Mouse (Mus musculus): Measurements from ENCODE around the gene Carmil3. TPM values are rescaled to one million over a fixed set of nuclear protein-coding genes. Genes with fewer than 3 reads are reported as not detected.
A peak's percentile ranks its signal among the peaks of the same experiment; 100 is the strongest.

Carmil3 gene
- polyA plus RNA-seq, 1 experiment from 2014 or later = 21.9 TPM

GRCm38 (mm10) chr14:55484430-55485085 lies 5.9 kb upstream of the Carmil3 start:
- H3K4me2 ChIP-seq (ENCODE audit: low read length) = peak overlapping the region; percentile 2; the same call in 1 of the 2 replicates
- ATAC-seq = peak; percentile 91
- H3K4me1 ChIP-seq (ENCODE audit: control insufficient read depth, insufficient read depth, low read length) = peaks cover 9% of the 10 kb centered on the region; the same call in 1 of the 2 replicates
- H3K27me3 ChIP-seq (replicated peaks; ENCODE audit: control insufficient read depth, insufficient read depth, low read length) = no peaks in the 10 kb centered on the region
- 28% methylated on average over 5 of the region's 5 CpGs for WGBS
- peak overlapping the region; percentile 81 for H3K27ac ChIP-seq (ENCODE audit: low read depth, low read length)
- DNase-seq (ENCODE audit: low spot score) = peak; percentile 91
- H3K36me3 ChIP-seq (ENCODE audit: control insufficient read depth, insufficient read depth, low read length) = no peaks in the 10 kb centered on the region
- no peak overlapping the region for H3K4me3 ChIP-seq (ENCODE audit: low read depth, low read length)
- no peaks in the 10 kb centered on the region for H3K9me3 ChIP-seq (replicated peaks; ENCODE audit: control insufficient read depth, low read length)
- no peak overlapping the region for H3K9ac ChIP-seq (ENCODE audit: low read length)

GRCm38 (mm10) chr14:55486836-55487235 lies 3.6 kb upstream of the Carmil3 start:
- no peak for ATAC-seq
- peaks cover 15% of the 10 kb centered on the region for H3K4me1 ChIP-seq (ENCODE audit: control insufficient read depth, insufficient read depth, low read length)
- no peaks in the 10 kb centered on the region for H3K9me3 ChIP-seq (replicated peaks; ENCODE audit: control insufficient read depth, low read length)
- no peak for DNase-seq (ENCODE audit: low spot score)
- no peaks in the 10 kb centered on the region for H3K27me3 ChIP-seq (replicated peaks; ENCODE audit: control insufficient read depth, insufficient read depth, low read length)
- no peak overlapping the region for H3K27ac ChIP-seq (ENCODE audit: low read depth, low read length)
- no peak overlapping the region for H3K4me2 ChIP-seq (ENCODE audit: low read length)
- H3K36me3 ChIP-seq (ENCODE audit: control insufficient read depth, insufficient read depth, low read length) = no peaks in the 10 kb centered on the region
- no peak overlapping the region for H3K9ac ChIP-seq (ENCODE audit: low read length)
- no peak overlapping the region for H3K4me3 ChIP-seq (ENCODE audit: low read depth, low read length)
- 88% methylated on average over 8 of the region's 8 CpGs for WGBS

GRCm38 (mm10) chr14:55491291-55491833 lies 911 bp downstream of the Carmil3 start:
- ATAC-seq (peak; percentile 70), DNase-seq (ENCODE audit: low spot score) (peak; percentile 68)
- peak overlapping the region; percentile 95 for H3K9ac ChIP-seq (ENCODE audit: low read length)
- H3K4me3 ChIP-seq (ENCODE audit: low read depth, low read length) = peak overlapping the region; percentile 78
- WGBS = under 1% methylated on average over 30 of the region's 30 CpGs
- no peaks in the 10 kb centered on the region for H3K9me3 ChIP-seq (replicated peaks; ENCODE audit: control insufficient read depth, low read length)
- peaks cover 28% of the 10 kb centered on the region for H3K36me3 ChIP-seq (ENCODE audit: control insufficient read depth, insufficient read depth, low read length)
- peak overlapping the region; percentile 95 for H3K27ac ChIP-seq (ENCODE audit: low read depth, low read length)
- no peaks in the 10 kb centered on the region for H3K27me3 ChIP-seq (replicated peaks; ENCODE audit: control insufficient read depth, insufficient read depth, low read length)
- H3K4me2 ChIP-seq (ENCODE audit: low read length) = peak overlapping the region; percentile 82
- H3K4me1 ChIP-seq (ENCODE audit: control insufficient read depth, insufficient read depth, low read length) = peaks cover 6% of the 10 kb centered on the region

GRCm38 (mm10) chr14:55492103-55492502 lies 1.7 kb downstream of the Carmil3 start:
- peak overlapping the region; percentile 78 for H3K4me3 ChIP-seq (ENCODE audit: low read depth, low read length)
- 46% methylated on average over 3 of the region's 3 CpGs for WGBS
- peak overlapping the region; percentile 82 for H3K4me2 ChIP-seq (ENCODE audit: low read length)
- DNase-seq (ENCODE audit: low spot score) = peak; percentile 77
- H3K27ac ChIP-seq (ENCODE audit: low read depth, low read length) = peak overlapping the region; percentile 95; the same call in 1 of the 2 replicates
- H3K36me3 ChIP-seq (ENCODE audit: control insufficient read depth, insufficient read depth, low read length) = peaks cover 35% of the 10 kb centered on the region
- H3K4me1 ChIP-seq (ENCODE audit: control insufficient read depth, insufficient read depth, low read length) = peaks cover 6% of the 10 kb centered on the region
- H3K9ac ChIP-seq (ENCODE audit: low read length) = peak overlapping the region; percentile 95
- no peaks in the 10 kb centered on the region for H3K9me3 ChIP-seq (replicated peaks; ENCODE audit: control insufficient read depth, low read length)
- no peaks in the 10 kb centered on the region for H3K27me3 ChIP-seq (replicated peaks; ENCODE audit: control insufficient read depth, insufficient read depth, low read length)
- ATAC-seq = peak; percentile 30; the same call in 1 of the 2 replicates

- ATAC-seq (no peak), DNase-seq (ENCODE audit: low spot score) (no peak)
- WGBS = 73% methylated on average over 20 of the region's 20 CpGs
- H3K36me3 ChIP-seq (ENCODE audit: control insufficient read depth, insufficient read depth, low read length) = peaks cover 66% of the 10 kb centered on the region
- H3K4me2 ChIP-seq (ENCODE audit: low read length) = no peak overlapping the region
- no peak overlapping the region for H3K9ac ChIP-seq (ENCODE audit: low read length)
- no peaks in the 10 kb centered on the region for H3K9me3 ChIP-seq (replicated peaks; ENCODE audit: control insufficient read depth, low read length)
- no peak overlapping the region for H3K4me3 ChIP-seq (ENCODE audit: low read depth, low read length)
- H3K27ac ChIP-seq (ENCODE audit: low read depth, low read length) = no peak overlapping the region
- H3K27me3 ChIP-seq (replicated peaks; ENCODE audit: control insufficient read depth, insufficient read depth, low read length) = no peaks in the 10 kb centered on the region
- peaks cover 3% of the 10 kb centered on the region; the same call in 1 of the 2 replicates for H3K4me1 ChIP-seq (ENCODE audit: control insufficient read depth, insufficient read depth, low read length)
Measured at GRCm38 (mm10) chr14:55495509-55496240, 5.2 kb downstream of the Carmil3 start.

GRCm38 (mm10) chr14:55496761-55497448 lies 6.5 kb downstream of the Carmil3 start:
- H3K4me1 ChIP-seq (ENCODE audit: control insufficient read depth, insufficient read depth, low read length) = no peaks in the 10 kb centered on the region
- H3K36me3 ChIP-seq (ENCODE audit: control insufficient read depth, insufficient read depth, low read length) = peaks cover 78% of the 10 kb centered on the region
- no peak overlapping the region for H3K27ac ChIP-seq (ENCODE audit: low read depth, low read length)
- H3K4me3 ChIP-seq (ENCODE audit: low read depth, low read length) = no peak overlapping the region
- DNase-seq (ENCODE audit: low spot score) (no peak), ATAC-seq (peak; percentile 16)
- 76% methylated on average over 16 of the region's 16 CpGs for WGBS
- no peaks in the 10 kb centered on the region for H3K27me3 ChIP-seq (replicated peaks; ENCODE audit: control insufficient read depth, insufficient read depth, low read length)
- H3K4me2 ChIP-seq (ENCODE audit: low read length) = no peak overlapping the region
- no peaks in the 10 kb centered on the region for H3K9me3 ChIP-seq (replicated peaks; ENCODE audit: control insufficient read depth, low read length)
- no peak overlapping the region for H3K9ac ChIP-seq (ENCODE audit: low read length)

GRCm38 (mm10) chr14:55497449-55497821 lies 7.0 kb downstream of the Carmil3 start:
- no peaks in the 10 kb centered on the region for H3K4me1 ChIP-seq (ENCODE audit: control insufficient read depth, insufficient read depth, low read length)
- H3K27ac ChIP-seq (ENCODE audit: low read depth, low read length) = no peak overlapping the region
- no peak overlapping the region for H3K4me3 ChIP-seq (ENCODE audit: low read depth, low read length)
- H3K36me3 ChIP-seq (ENCODE audit: control insufficient read depth, insufficient read depth, low read length) = peaks cover 84% of the 10 kb centered on the region
- peak; percentile 87 for DNase-seq (ENCODE audit: low spot score)
- no peaks in the 10 kb centered on the region for H3K27me3 ChIP-seq (replicated peaks; ENCODE audit: control insufficient read depth, insufficient read depth, low read length)
- peak overlapping the region; percentile 45; the same call in 1 of the 2 replicates for H3K9ac ChIP-seq (ENCODE audit: low read length)
- H3K9me3 ChIP-seq (replicated peaks; ENCODE audit: control insufficient read depth, low read length) = no peaks in the 10 kb centered on the region
- ATAC-seq = peak; percentile 66
- 36% methylated on average over 6 of the region's 6 CpGs for WGBS
- no peak overlapping the region for H3K4me2 ChIP-seq (ENCODE audit: low read length)

GRCm38 (mm10) chr14:55505612-55506011 lies 15.2 kb downstream of the Carmil3 start:
- no peak overlapping the region for H3K4me2 ChIP-seq (ENCODE audit: low read length)
- peaks cover 51% of the 10 kb centered on the region for H3K36me3 ChIP-seq (ENCODE audit: control insufficient read depth, insufficient read depth, low read length)
- no peak overlapping the region for H3K9ac ChIP-seq (ENCODE audit: low read length)
- WGBS = 88% methylated on average over 9 of the region's 9 CpGs
- H3K4me1 ChIP-seq (ENCODE audit: control insufficient read depth, insufficient read depth, low read length) = no peaks in the 10 kb centered on the region
- H3K4me3 ChIP-seq (ENCODE audit: low read depth, low read length) = no peak overlapping the region
- no peaks in the 10 kb centered on the region for H3K27me3 ChIP-seq (replicated peaks; ENCODE audit: control insufficient read depth, insufficient read depth, low read length)
- H3K9me3 ChIP-seq (replicated peaks; ENCODE audit: control insufficient read depth, low read length) = no peaks in the 10 kb centered on the region
- DNase-seq (ENCODE audit: low spot score) (no peak), ATAC-seq (no peak)
- no peak overlapping the region for H3K27ac ChIP-seq (ENCODE audit: low read depth, low read length)

All from forebrain, embryonic 14.5 days (tissue).